In the genomic region with DNA sequence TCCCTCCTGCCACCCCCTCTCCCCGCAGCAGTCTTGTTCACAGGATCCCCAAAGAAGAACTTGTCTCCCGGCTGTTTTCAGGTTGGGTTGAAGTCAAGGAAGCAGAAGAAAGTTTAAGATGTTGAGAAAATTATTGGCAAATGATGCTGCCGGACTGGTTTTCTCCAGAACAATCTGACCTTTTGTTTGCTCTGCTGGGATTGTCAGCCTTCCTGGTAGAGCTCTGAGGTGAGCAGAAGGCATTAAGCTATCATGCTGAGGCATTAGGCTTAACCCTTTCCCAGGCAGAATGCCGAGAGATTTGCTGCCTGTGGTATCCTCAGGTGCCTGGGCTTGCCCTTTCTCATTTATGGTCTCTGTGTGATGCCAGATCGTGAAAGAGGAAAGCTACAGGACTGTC, we compare ENCODE assay signal across 18 mouse cellular contexts.
DNase-seq lines count a peak whose midpoint lies in the region; ATAC-seq and TF ChIP-seq lines count a peak whose summit lies in the region.
"Had no signal": no experiment of that assay in that cellular context is flagged by ENCODE, and none has a peak within 500 bp of the region (broad histone marks: within the 10 kb centered on the region; RNA-seq: fewer than 3 reads in every experiment).

No protein-coding gene starts in this region.

- no peak overlapping the region for H3K4me2 ChIP-seq in lung, embryonic 15.5 days
- no peak overlapping the region for H3K4me2 ChIP-seq in lung, postnatal 0 days (replicated peaks; ENCODE audit: low read depth, low read length)
- H3K4me2 ChIP-seq: hindbrain, embryonic 14.5 days; limb, embryonic 15.5 days had no signal

- peak; percentile 37 to 63 for DNase-seq in cerebellum, postnatal 25 days
- DNase-seq in cerebellum, adult 8-10 months = no peak
- no peak for DNase-seq in lung, postnatal 10 days
- DNase-seq in lung, postnatal 0 days (ENCODE audit: low spot score) = peak; percentile 39
- no peak for DNase-seq in embryo, embryonic 11 days
- no peak for DNase-seq in heart, adult 18-20 months
- DNase-seq: adrenal gland, adult 8-10 months; cerebellum, adult 11 months; kidney, adult 18-20 months; kidney, postnatal 4 days; layer of hippocampus, postnatal 36 days; retina, postnatal 1 day had no signal

- TF ChIP-seq EP300 in lung, postnatal 0 days (IDR thresholded peaks at IDR 0.05) = no peak

- H3K27me3 ChIP-seq in lung, embryonic 15.5 days = no peaks in the 10 kb centered on the region
- no peaks in the 10 kb centered on the region for H3K27me3 ChIP-seq in lung, postnatal 0 days (replicated peaks; ENCODE audit: insufficient read depth, low read length)
- H3K27me3 ChIP-seq: limb, embryonic 15.5 days had no signal

- no peak overlapping the region for H3K9ac ChIP-seq in lung, embryonic 15.5 days
- no peak overlapping the region for H3K9ac ChIP-seq in lung, postnatal 0 days (replicated peaks; ENCODE audit: low read depth)
- H3K9ac ChIP-seq: hindbrain, embryonic 14.5 days; limb, embryonic 15.5 days had no signal

- H3K9me3 ChIP-seq in lung, embryonic 15.5 days = no peaks in the 10 kb centered on the region
- H3K9me3 ChIP-seq in lung, postnatal 0 days (ENCODE audit: low read length) = no peaks in the 10 kb centered on the region
- H3K9me3 ChIP-seq: heart, embryonic 10.5 days; limb, embryonic 15.5 days had no signal

- no peaks in the 10 kb centered on the region for H3K36me3 ChIP-seq in lung, embryonic 15.5 days
- H3K36me3 ChIP-seq in lung, postnatal 0 days (ENCODE audit: insufficient read depth, low read length) = no peaks in the 10 kb centered on the region
- H3K36me3 ChIP-seq: heart, embryonic 10.5 days; limb, embryonic 15.5 days had no signal

- H3K4me1 ChIP-seq in lung, embryonic 15.5 days = no peaks in the 10 kb centered on the region; the same call in 1 of the 2 replicates
- no peaks in the 10 kb centered on the region for H3K4me1 ChIP-seq in lung, postnatal 0 days (ENCODE audit: insufficient read depth, low read depth, low read length)
- H3K4me1 ChIP-seq: heart, embryonic 10.5 days; limb, embryonic 15.5 days had no signal

- ATAC-seq in lung, embryonic 15.5 days (ENCODE audit: borderline replicate concordance, extremely low read depth, low FRiP score, low TSS enrichment) = no peak
- no peak for ATAC-seq in lung, postnatal 0 days
- ATAC-seq: midbrain, embryonic 16.5 days had no signal

- H3K4me3 ChIP-seq in lung, embryonic 15.5 days = no peak overlapping the region
- no peak overlapping the region for H3K4me3 ChIP-seq in lung, postnatal 0 days (ENCODE audit: low read depth, low read length)
- H3K4me3 ChIP-seq: erythroblast, embryonic 14.5 days; heart, embryonic 10.5 days; limb, embryonic 15.5 days had no signal

- TF ChIP-seq CTCF in lung, postnatal 0 days (IDR thresholded peaks at IDR 0.05) = no peak

- WGBS in lung, embryonic 15.5 days = 47% methylated on average over 5 of the region's 5 CpGs
- 50% methylated on average over 5 of the region's 5 CpGs for WGBS in lung, postnatal 0 days

- peak overlapping the region; percentile 56; the same call in 1 of the 2 replicates for H3K27ac ChIP-seq in lung, embryonic 15.5 days
- H3K27ac ChIP-seq in lung, postnatal 0 days (ENCODE audit: low read length) = no peak overlapping the region
- H3K27ac ChIP-seq: heart, embryonic 10.5 days; hindbrain, embryonic 14.5 days; limb, embryonic 15.5 days had no signal

Comparison
In these comparisons a context has a peak if more than half of its experiments do, and no peak if none do; other contexts are left out.
1. DNase-seq: peak in cerebellum, postnatal 25 days (2 of 2) and lung, postnatal 0 days (single experiment); none in cerebellum, adult 8-10 months (single experiment), lung, postnatal 10 days (single experiment), embryo, embryonic 11 days (single experiment) and heart, adult 18-20 months (0 of 2).